Mouse (Mus musculus) liver, embryonic 11.5 days (tissue): ENCODE results near the gene Efcab9. TPM values are rescaled to one million over a fixed set of nuclear protein-coding genes. Genes with fewer than 3 reads are reported as not detected.
A peak's percentile ranks its signal among the peaks of the same experiment; 100 is the strongest.

Source experiments
- ATAC-seq: fragments of 200-750 bp; cut with Nextera tagmentation; replicated peaks from 2 replicates; pipeline ENCODE4 v1.8.0; 2017; ENCODE audit warnings: moderate number of reproducible peaks, mild to moderate bottlenecking, moderate TSS enrichment, moderate library complexity; ENCODE audit not compliant: low FRiP score
- DNase-seq: peaks from one replicate; pipeline ENCODE4 v3.0.0-alpha.2; 2017; ENCODE audit warnings: low spot score
- H3K27ac ChIP-seq: fragments of 300-500 bp; sonication (generic); 2 replicates; pipeline ENCODE4 v1.5.1; 2014; ENCODE audit warnings: mild to moderate bottlenecking, low read depth, low read length, control low read depth
- H3K27me3 ChIP-seq: fragments of 300-500 bp; sonication (generic); replicated peaks from 2 replicates; pipeline ENCODE4 v1.6.1; 2014; ENCODE audit warnings: low read length, mixed read lengths; ENCODE audit not compliant: control insufficient read depth, insufficient read depth
- H3K36me3 ChIP-seq: fragments of 300-500 bp; sonication (generic); 2 replicates; pipeline ENCODE4 v1.6.1; 2014; ENCODE audit warnings: mild to moderate bottlenecking, low read length, moderate library complexity, mixed read lengths; ENCODE audit not compliant: control insufficient read depth, insufficient read depth
- H3K4me1 ChIP-seq: fragments of 300-500 bp; sonication (generic); replicated peaks from 2 replicates; pipeline ENCODE4 v1.6.1; 2014; ENCODE audit warnings: low read length, mixed read lengths; ENCODE audit not compliant: control insufficient read depth, insufficient read depth
- H3K4me2 ChIP-seq: fragments of 300-500 bp; sonication (generic); 2 replicates; pipeline ENCODE4 v1.6.1; 2014; ENCODE audit warnings: mild to moderate bottlenecking, control low read depth, moderate library complexity
- H3K4me3 ChIP-seq: fragments of 300-500 bp; sonication (generic); 2 replicates; pipeline ENCODE4 v1.5.1; 2014; ENCODE audit warnings: low read depth, low read length, control low read depth
- H3K9ac ChIP-seq: fragments of 300-500 bp; sonication (generic); 2 replicates; pipeline ENCODE4 v1.6.1; 2014; ENCODE audit warnings: low read depth, low read length, control low read depth
- H3K9me3 ChIP-seq: fragments of 300-500 bp; sonication (generic); 2 replicates; pipeline ENCODE4 v1.6.1; 2016; ENCODE audit warnings: low read length, inconsistent platforms, mixed read lengths; ENCODE audit not compliant: control insufficient read depth
- WGBS: fragments of 180-500 bp; shearing (Covaris S2); extraction: QIAGEN DNeasy Blood & Tissue Kit; methylation state at CpG from one replicate; pipeline ENCODE4 v1.1.7; 2014; 5-methylcytosine and 5-hydroxymethylcytosine counted together
- polyA plus RNA-seq: library from polyadenylated mRNA; unstranded; fragments of >200 nt; fragmentation: Nextera tagmentation; extraction: Ambion mirVana; gene quantifications from 2 replicates; pipeline ENCODE4 v1.2.1, GENCODE M21; 2014

Efcab9 gene
- polyA plus RNA-seq, 1 experiment from 2014 or later: 0.49 TPM

GRCm38 (mm10) chr11:32552401-32553090 lies 20.7 kb upstream of the Efcab9 start:
- Histone ChIP-seq H3K4me1 (peaks cover 39% of the 10 kb centered on the region), H3K27me3 (no peaks in the 10 kb centered on the region), H3K4me3 (no peak overlapping the region), H3K27ac (peak overlapping the region; percentile 52), H3K9me3 (no peaks in the 10 kb centered on the region), H3K9ac (no peak overlapping the region), H3K4me2 (no peak overlapping the region), H3K36me3 (no peaks in the 10 kb centered on the region)
- ATAC-seq (0 out of 2 replicates have a peak, but pooled peaks have one; percentile 9), DNase-seq (no peak)
- 64% methylated on average over 13 of the region's 13 CpGs for WGBS

GRCm38 (mm10) chr11:32551579-32552297 lies 19.9 kb upstream of the Efcab9 start:
- no peaks in the 10 kb centered on the region for H3K27me3 ChIP-seq
- H3K9ac ChIP-seq: no peak overlapping the region
- H3K9me3 ChIP-seq: no peaks in the 10 kb centered on the region
- 69% methylated on average over 12 of the region's 12 CpGs for WGBS
- H3K27ac ChIP-seq: peak overlapping the region; percentile 6; the same call in 1 of the 2 replicates
- no peak overlapping the region for H3K4me2 ChIP-seq
- DNase-seq (no peak), ATAC-seq (no peak)
- no peaks in the 10 kb centered on the region for H3K36me3 ChIP-seq
- peaks cover 39% of the 10 kb centered on the region for H3K4me1 ChIP-seq
- no peak overlapping the region for H3K4me3 ChIP-seq

GRCm38 (mm10) chr11:32551056-32551455 lies 19.2 kb upstream of the Efcab9 start:
- Histone ChIP-seq H3K36me3 (no peaks in the 10 kb centered on the region), H3K9me3 (no peaks in the 10 kb centered on the region), H3K27me3 (no peaks in the 10 kb centered on the region), H3K9ac (no peak overlapping the region), H3K27ac (no peak overlapping the region), H3K4me2 (no peak overlapping the region), H3K4me3 (no peak overlapping the region), H3K4me1 (peaks cover 39% of the 10 kb centered on the region)
- DNase-seq (no peak), ATAC-seq (no peak)
- WGBS: 84% methylated on average over 4 of the region's 4 CpGs

GRCm38 (mm10) chr11:32550102-32550501 lies 18.2 kb upstream of the Efcab9 start:
- Histone ChIP-seq H3K9ac (no peak overlapping the region), H3K4me3 (no peak overlapping the region), H3K27me3 (no peaks in the 10 kb centered on the region), H3K4me1 (peaks cover 36% of the 10 kb centered on the region), H3K27ac (no peak overlapping the region), H3K9me3 (no peaks in the 10 kb centered on the region), H3K36me3 (no peaks in the 10 kb centered on the region), H3K4me2 (no peak overlapping the region)
- WGBS: 66% methylated on average over 4 of the region's 4 CpGs
- ATAC-seq (no peak), DNase-seq (no peak)

GRCm38 (mm10) chr11:32549236-32549635 lies 17.4 kb upstream of the Efcab9 start:
- Histone ChIP-seq H3K27ac (no peak overlapping the region), H3K4me1 (peaks cover 30% of the 10 kb centered on the region), H3K4me2 (no peak overlapping the region), H3K36me3 (peaks cover 2% of the 10 kb centered on the region; the same call in 1 of the 2 replicates), H3K9me3 (no peaks in the 10 kb centered on the region), H3K9ac (no peak overlapping the region), H3K27me3 (no peaks in the 10 kb centered on the region), H3K4me3 (no peak overlapping the region)
- 90% methylated on average over 6 of the region's 6 CpGs for WGBS
- DNase-seq (no peak), ATAC-seq (no peak)

DNA sequence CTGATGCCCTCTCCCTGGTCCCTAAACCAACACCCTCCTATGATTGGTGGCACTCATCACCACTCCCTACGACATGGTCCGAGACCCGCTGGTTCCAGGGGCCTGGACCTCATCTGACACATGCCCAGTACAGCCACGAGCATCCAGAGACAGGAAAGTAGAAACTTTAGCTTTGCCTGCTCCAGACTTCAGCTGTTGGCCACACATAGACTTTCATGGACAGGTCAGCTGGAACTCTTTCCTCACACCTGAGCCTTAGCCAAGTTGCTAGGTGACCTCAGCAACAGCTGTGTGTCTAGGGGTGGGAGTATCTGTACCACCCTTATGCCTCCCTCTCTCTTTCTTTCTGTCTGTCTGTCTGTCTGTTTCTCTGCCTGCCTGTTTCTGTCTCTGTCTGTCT lies 16.4 kb upstream of the Efcab9 start:
- H3K4me3 ChIP-seq: no peak overlapping the region
- ATAC-seq: no peak
- H3K9ac ChIP-seq: no peak overlapping the region
- peaks cover 2% of the 10 kb centered on the region; the same call in 1 of the 2 replicates for H3K36me3 ChIP-seq
- peaks cover 30% of the 10 kb centered on the region for H3K4me1 ChIP-seq
- no peak overlapping the region for H3K27ac ChIP-seq
- no peaks in the 10 kb centered on the region for H3K27me3 ChIP-seq
- no peak overlapping the region for H3K4me2 ChIP-seq
- DNase-seq: no peak
- 83% methylated on average over 4 of the region's 4 CpGs for WGBS
- H3K9me3 ChIP-seq: no peaks in the 10 kb centered on the region

DNA sequence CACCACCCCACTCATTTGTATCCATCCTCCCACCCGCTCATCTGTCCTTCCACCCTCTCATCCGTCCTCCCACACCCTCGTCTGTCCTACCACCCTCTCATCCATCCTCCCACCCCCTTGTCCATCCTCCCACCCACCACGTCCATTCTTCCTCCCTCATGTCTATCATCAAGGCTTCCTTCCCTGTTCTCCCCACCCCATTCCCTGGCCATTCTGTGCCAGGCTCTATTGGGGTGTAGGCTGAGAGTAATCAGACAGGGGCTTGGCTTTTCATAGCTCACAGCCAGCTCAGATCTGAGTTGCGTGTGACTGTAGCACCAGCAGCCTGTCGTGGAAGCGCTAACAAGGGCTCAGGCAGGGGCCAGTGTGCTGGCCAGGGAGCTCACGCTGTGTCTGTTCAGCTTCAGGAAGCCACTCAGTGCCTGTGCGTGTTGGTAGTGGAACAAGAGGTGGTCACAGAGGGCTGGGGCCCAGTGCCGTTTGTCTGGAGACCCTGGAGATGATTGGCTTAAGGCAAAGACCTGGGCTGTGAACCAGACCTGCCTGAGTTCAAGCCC lies 15.6 kb upstream of the Efcab9 start:
- Histone ChIP-seq H3K27me3 (no peaks in the 10 kb centered on the region), H3K9ac (no peak overlapping the region), H3K4me3 (no peak overlapping the region), H3K36me3 (peaks cover 2% of the 10 kb centered on the region; the same call in 1 of the 2 replicates), H3K27ac (no peak overlapping the region), H3K9me3 (no peaks in the 10 kb centered on the region), H3K4me1 (peaks cover 28% of the 10 kb centered on the region), H3K4me2 (no peak overlapping the region)
- DNase-seq: no peak
- WGBS: 77% methylated on average over 10 of the region's 10 CpGs
- no peak for ATAC-seq

- 89% methylated on average over 5 of the region's 5 CpGs for WGBS
- Histone ChIP-seq H3K36me3 (peaks cover 2% of the 10 kb centered on the region; the same call in 1 of the 2 replicates), H3K27me3 (no peaks in the 10 kb centered on the region), H3K27ac (no peak overlapping the region), H3K4me1 (peaks cover 34% of the 10 kb centered on the region), H3K9me3 (no peaks in the 10 kb centered on the region), H3K4me2 (no peak overlapping the region), H3K9ac (no peak overlapping the region), H3K4me3 (no peak overlapping the region)
- ATAC-seq: no peak
- DNase-seq: no peak
Measured at GRCm38 (mm10) chr11:32546483-32546882, 14.6 kb upstream of the Efcab9 start.
